Mouse (Mus musculus) sigmoid colon, adult 10 weeks (tissue): ENCODE measurements around the gene Auts2. TPM values are rescaled to one million over a fixed set of nuclear protein-coding genes. Genes with fewer than 3 reads are reported as not detected.

ENCODE experiments used
- polyA plus RNA-seq: library from polyadenylated mRNA; stranded (reverse); fragments of 350-450 nt; fragmentation: Illumina TruSeq; extraction: RNeasy Lipid Tissue Mini Kit (QIAGEN cat#74804); gene quantifications from one replicate; pipeline ENCODE4 v1.2.3, GENCODE M21; 2014; ENCODE audit warnings: low read depth, low replicate concordance

Auts2 gene
- polyA plus RNA-seq, result 13.3 TPM

DNA sequence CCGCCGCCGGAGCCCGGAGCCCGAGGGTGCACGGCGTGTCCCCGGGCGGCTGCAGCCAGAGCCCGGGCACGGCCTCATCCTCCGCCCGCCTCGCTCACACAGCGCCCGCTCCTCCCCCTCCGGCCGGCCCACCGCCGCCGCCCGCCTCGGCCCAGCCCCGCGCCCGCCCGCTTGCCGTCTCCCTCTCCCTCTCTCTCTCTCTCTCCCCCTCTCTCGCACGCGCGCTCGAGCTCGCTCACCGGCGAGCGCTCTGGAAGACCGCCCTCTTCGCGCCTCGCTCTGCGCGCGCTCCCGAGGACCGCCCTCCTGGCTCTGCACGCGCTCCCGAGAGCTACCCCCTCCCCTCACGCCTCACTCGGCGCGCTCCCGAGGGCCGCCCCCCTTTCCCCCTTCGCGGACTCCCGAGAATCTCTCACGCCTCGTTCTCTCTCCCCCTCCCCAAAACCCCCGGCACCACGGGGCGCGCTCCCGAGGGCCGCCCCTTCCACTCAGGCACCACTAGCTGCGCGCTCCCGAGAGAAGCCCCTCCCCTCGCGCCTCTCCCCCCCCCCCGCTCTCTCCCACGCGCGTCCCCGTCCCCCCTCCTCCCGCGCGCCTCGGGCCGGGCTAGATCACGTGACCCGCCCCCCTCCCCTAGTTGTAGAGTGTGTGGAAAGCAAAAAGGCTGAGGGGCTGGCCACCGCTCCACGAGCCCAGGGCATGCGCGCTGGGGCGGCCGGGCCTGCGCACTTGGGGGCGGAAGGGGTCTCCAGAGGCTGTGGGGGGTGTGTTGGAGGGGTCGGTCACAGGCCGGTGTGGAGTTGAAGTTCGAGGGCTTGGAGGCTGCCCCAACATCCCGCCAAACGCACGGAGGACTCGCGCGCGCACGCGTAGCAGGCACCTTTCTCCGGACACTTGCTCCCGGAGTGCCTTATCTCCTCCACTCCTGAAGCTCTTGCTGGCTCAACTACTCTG lies at the start of gene Auts2:
Gene Auts2 (minus strand): TSS at position 227 of the 954 bp plus-strand sequence.

